Mouse (Mus musculus) adrenal gland, adult (tissue): ENCODE results near the gene Hagh.

Experiments used
- DNase-seq, 2 experiments: peaks; one replicate each; pipeline ENCODE4 v3.0.0; 2022 to 2023; ENCODE audit warnings: low spot score in 1 of 2; ENCODE audit not compliant: inconsistent age in 2 of 2

Hagh gene

DNA sequence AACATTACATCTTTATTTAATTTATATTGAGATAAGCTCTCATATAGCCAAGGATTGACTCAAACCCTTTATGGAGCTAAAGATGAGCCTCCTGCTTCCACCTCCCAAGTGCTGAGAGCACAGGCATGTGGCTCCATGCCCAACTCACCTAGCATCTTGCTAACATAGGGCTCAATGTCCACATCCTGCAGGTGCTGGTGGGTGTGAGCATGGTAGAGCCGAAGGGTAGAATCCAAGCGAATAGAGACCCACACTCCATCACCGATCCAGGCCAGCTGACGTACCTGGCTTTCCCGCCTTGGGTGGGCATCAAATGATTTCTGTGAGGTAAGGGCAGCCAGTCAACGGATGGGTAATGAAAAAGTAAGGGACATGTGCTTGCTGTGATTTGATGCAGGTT lies 60.1 kb downstream of the Hagh start:
- no peak for DNase-seq

DNA sequence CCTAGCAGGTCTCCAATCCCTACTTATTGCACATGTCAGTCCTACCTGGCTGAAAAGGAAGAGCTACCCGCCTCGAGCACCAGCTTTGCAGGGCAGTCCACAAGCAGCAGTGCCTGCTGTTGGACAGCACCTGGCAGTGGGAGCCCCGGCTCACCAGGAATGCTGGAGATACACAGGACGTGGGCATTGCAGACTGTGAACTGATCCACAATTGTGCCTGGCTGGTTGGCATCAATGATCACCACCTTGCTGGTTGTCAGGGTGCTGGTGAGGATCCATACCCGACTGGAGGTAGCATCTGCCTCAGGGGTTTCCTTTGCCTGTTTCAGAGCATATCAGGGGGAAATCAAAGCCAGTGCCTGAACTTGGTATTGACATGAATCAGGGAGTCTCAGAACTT lies 62.2 kb downstream of the Hagh start:
- DNase-seq: no peak

DNA sequence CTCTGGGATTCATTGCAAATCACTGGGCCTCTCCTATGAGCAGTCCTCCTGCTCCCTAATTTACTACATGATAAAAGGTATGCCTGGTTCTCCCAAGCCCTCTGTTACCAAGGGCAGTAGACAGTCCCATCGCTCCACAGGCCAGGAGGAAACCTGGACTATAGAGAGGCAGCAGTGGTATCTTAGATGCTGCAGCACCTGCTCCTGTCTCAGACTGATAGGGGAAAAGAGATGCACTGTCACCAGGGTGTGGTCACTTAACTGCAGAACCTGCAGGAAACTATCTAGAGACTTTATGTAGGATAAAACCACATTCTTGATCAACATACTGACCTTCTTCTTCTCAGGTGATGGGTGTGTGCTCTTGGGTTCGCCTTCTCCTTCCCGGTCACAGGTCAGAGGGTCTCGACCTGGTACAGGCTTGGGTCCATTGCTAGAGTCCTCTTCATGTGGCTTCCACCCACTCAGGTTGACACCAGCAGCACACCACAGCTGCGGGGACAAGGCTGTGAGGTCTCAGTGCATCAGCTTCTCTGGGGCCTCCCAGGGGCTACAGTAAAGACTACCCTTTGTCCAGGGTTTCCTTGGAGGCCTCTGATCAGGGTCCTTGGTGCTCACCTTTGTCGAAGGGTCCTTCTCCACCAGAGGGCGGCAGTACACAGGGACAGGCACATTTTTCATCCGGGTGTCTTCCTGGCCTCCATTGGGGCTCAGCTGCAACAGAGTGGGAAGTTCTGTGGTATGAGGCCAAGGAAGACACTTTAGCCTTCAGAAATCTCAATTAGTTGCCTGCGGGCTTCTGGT lies 62.9 kb downstream of the Hagh start:
- DNase-seq: peak; percentile 54 to 82

DNA sequence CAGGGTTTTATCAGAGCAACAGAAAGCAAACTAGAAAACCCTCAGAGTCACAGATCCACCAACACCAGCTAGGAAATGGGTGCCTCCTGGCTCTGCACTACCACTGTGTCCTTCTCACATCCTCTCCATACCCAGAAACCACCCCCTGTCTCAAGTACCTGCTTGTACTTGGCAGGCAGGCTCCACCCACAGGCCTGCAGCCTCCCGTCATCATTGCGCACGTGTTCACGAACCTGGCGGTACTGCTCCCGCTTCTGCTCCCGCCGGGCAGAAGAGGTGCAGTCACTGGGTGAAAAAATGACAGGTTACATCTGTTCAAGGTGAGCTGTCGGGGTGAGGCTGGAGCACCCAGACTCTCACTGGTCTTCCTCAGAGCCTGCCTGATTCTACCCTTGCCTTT lies 63.8 kb downstream of the Hagh start:
- DNase-seq: no peak

DNA sequence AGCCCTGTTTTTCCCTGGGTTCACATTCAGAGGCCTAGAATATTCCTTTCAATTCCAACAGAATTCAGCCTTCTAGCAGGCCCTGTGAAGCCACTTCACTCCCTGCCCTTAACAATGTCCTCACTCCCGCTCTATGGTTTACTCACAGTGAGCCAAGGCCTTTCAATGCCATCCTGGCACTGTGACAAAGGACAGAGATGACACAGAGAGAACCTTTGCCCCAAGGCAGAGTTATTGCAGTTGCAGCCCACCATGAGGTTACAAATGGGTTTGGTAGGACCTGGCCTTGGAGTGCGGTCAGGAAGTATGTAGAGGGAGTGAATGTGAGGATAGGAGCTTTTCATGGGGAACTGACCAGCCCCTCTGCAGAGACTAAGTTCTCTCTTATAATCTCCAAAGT lies 67.6 kb downstream of the Hagh start:
- DNase-seq: peak; percentile 90 to 95

DNA sequence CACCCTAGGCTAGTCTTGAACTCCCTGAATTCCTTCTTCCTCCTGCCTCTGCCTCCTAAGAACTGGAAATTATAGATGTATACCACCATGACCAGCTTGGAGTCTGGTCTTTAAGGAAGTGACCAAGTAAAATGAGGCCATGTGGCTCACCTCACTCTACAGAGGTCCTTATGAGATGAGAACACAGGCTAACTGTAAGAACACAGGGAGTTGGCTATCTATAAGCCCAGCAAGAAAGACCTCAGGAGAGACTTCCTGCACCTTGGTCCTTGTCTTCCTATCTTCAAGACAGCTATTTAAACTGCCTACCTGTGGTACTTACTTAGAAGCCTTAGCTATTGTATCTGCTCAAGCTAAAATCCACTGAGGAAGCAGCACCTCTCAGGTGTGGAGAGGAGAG lies 74.0 kb downstream of the Hagh start:
- DNase-seq: no peak
